Mouse (Mus musculus) lung, embryonic 16.5 days (tissue): ENCODE results near the gene Erbb4. TPM values are rescaled to one million over a fixed set of nuclear protein-coding genes. Genes with fewer than 3 reads are reported as not detected.

Experiments
- ATAC-seq: fragments of 200-750 bp; cut with Nextera tagmentation; 2 replicates; pipeline ENCODE4 v1.8.0; 2017; ENCODE audit warnings: low read depth, mild to moderate bottlenecking, moderate library complexity
- H3K27ac ChIP-seq: fragments of 300-500 bp; sonication (generic); 2 replicates; pipeline ENCODE4 v1.5.1; 2014; ENCODE audit warnings: mild to moderate bottlenecking, control low read depth, low read length
- H3K27me3 ChIP-seq: fragments of 300-500 bp; sonication (generic); 2 replicates; pipeline ENCODE4 v1.6.1; 2014; ENCODE audit warnings: low read depth, low read length, mixed read lengths; ENCODE audit not compliant: control insufficient read depth, insufficient read depth
- H3K36me3 ChIP-seq: fragments of 300-500 bp; sonication (generic); 2 replicates; pipeline ENCODE4 v1.6.1; 2014; ENCODE audit warnings: low read length; ENCODE audit not compliant: control insufficient read depth, insufficient read depth
- H3K4me1 ChIP-seq: fragments of 300-500 bp; sonication (generic); replicated peaks from 2 replicates; pipeline ENCODE4 v1.6.1; 2014; ENCODE audit warnings: low read length, mixed read lengths; ENCODE audit not compliant: control insufficient read depth, insufficient read depth
- H3K4me2 ChIP-seq: fragments of 300-500 bp; sonication (generic); 2 replicates; pipeline ENCODE4 v1.6.1; 2014; ENCODE audit warnings: low read depth, low read length, control low read depth
- H3K4me3 ChIP-seq: fragments of 300-500 bp; sonication (generic); 2 replicates; pipeline ENCODE4 v1.5.1; 2014; ENCODE audit warnings: mild to moderate bottlenecking, low read length, control low read depth
- H3K9ac ChIP-seq: fragments of 300-500 bp; sonication (generic); 2 replicates; pipeline ENCODE4 v1.6.1; 2014; ENCODE audit warnings: low read length, control low read depth
- H3K9me3 ChIP-seq: fragments of 300-500 bp; sonication (generic); 2 replicates; pipeline ENCODE4 v1.6.1; 2016; ENCODE audit warnings: low read length; ENCODE audit not compliant: control insufficient read depth
- WGBS: fragments of 180-500 bp; shearing (Covaris S2); extraction: QIAGEN DNeasy Blood & Tissue Kit; methylation state at CpG from one replicate; pipeline ENCODE4 v1.1.7; 2014; 5-methylcytosine and 5-hydroxymethylcytosine counted together
- polyA plus RNA-seq: library from polyadenylated mRNA; unstranded; fragments of >200 nt; fragmentation: Nextera tagmentation; extraction: Ambion mirVana; gene quantifications from 2 replicates; pipeline ENCODE4 v1.2.1, GENCODE M21; 2015

Erbb4 gene
- polyA plus RNA-seq, 1 experiment from 2014 or later, result 1.1 TPM

- Histone ChIP-seq H3K9me3 (no peaks in the 10 kb centered on the region), H3K4me1 (no peaks in the 10 kb centered on the region), H3K27ac (no peak overlapping the region), H3K36me3 (no peaks in the 10 kb centered on the region), H3K4me3 (no peak overlapping the region), H3K4me2 (no peak overlapping the region), H3K9ac (no peak overlapping the region), H3K27me3 (no peaks in the 10 kb centered on the region)
- WGBS, result 78% methylated on average over 2 of the region's 2 CpGs
- ATAC-seq, result no peak
Measured at GRCm38 (mm10) chr1:68123541-68123940, 984.3 kb downstream of the Erbb4 start.

- no peak for ATAC-seq
- Histone ChIP-seq H3K27me3 (no peaks in the 10 kb centered on the region), H3K4me1 (no peaks in the 10 kb centered on the region), H3K9me3 (no peaks in the 10 kb centered on the region), H3K4me3 (no peak overlapping the region), H3K9ac (no peak overlapping the region), H3K4me2 (no peak overlapping the region), H3K27ac (no peak overlapping the region), H3K36me3 (no peaks in the 10 kb centered on the region)
- 60% methylated on average over 7 of the region's 7 CpGs for WGBS
Measured at GRCm38 (mm10) chr1:68120364-68120763, 987.5 kb downstream of the Erbb4 start.

DNA sequence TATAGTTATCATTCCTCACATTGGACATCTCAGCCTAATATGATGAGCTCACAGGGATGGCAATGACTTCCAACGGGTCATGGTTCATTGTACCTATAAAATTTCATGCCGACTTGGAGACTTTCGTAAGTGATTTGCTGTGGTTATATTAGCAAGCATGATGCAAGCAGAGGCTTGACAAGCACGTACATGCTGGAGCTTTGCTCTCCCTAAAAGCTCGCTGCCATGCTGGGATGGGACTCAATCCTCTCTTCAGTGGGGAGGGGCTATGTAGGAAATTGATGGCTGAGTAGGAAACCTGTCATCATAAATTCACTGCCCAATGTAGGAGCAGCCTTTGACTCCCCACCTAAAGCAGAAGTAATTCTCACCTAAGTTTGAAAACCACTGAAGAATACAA, 992.1 kb downstream of the Erbb4 start:
- Histone ChIP-seq H3K9ac (no peak overlapping the region), H3K27me3 (no peaks in the 10 kb centered on the region), H3K4me3 (no peak overlapping the region), H3K9me3 (no peaks in the 10 kb centered on the region), H3K4me2 (no peak overlapping the region), H3K36me3 (no peaks in the 10 kb centered on the region), H3K27ac (no peak overlapping the region), H3K4me1 (no peaks in the 10 kb centered on the region)
- whole genome bisulfite sequencing, result 84% methylated on average over 5 of the region's 5 CpGs
- no peak for ATAC-seq

DNA sequence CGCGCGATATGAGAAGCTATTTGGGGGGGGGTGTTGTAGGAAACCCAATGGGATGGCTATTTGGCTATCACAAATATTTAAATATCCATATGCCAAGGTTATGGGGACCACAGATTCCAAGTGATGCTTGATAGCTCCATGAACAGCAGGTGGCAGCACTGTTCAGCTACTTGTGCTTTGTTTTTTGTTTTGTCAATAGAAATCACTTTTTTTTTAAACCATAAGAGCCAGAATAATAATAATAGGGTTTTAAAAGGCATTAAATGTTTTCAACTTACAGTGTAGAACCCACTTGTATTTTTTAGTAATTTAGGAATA, 1001.4 kb downstream of the Erbb4 start:
- Histone ChIP-seq H3K27ac (no peak overlapping the region), H3K9me3 (no peaks in the 10 kb centered on the region), H3K27me3 (no peaks in the 10 kb centered on the region), H3K4me2 (no peak overlapping the region), H3K4me1 (no peaks in the 10 kb centered on the region), H3K4me3 (no peak overlapping the region), H3K36me3 (no peaks in the 10 kb centered on the region), H3K9ac (no peak overlapping the region)
- WGBS, result 73% methylated on average over 3 of the region's 3 CpGs
- ATAC-seq, result no peak

GRCm38 (mm10) chr1:68105834-68106542, 1001.9 kb downstream of the Erbb4 start:
- ATAC-seq, result no peak

DNA sequence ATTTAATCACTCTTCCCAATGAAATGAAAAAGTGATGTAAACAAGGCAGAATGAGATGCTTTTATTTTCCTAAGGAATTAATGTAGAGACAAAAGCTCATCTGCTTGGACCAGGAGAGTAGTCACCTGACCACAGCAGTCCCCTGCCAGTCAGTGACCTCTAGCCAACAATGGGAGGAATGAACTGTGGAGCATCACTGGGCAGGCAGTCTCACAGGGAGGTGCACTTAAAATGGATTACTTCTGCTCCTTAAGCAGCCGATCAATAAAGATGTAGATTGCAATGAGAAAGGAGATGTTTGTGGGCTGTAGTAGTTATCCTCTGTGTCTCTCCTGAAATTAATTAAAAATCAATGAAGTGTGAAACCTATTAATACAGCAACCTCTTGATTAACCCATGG, 1018.2 kb downstream of the Erbb4 start:
- no peak overlapping the region for H3K27ac ChIP-seq
- 72% methylated on average over 1 of the region's 1 CpGs for WGBS
- no peaks in the 10 kb centered on the region for H3K9me3 ChIP-seq

More at GRCm38 (mm10) chr1:68105834-68106542, 1001.9 kb downstream of the Erbb4 start:
- Histone ChIP-seq H3K4me2 (no peak overlapping the region), H3K4me3 (no peak overlapping the region), H3K36me3 (no peaks in the 10 kb centered on the region), H3K9ac (no peak overlapping the region), H3K27ac (no peak overlapping the region), H3K27me3 (no peaks in the 10 kb centered on the region), H3K4me1 (no peaks in the 10 kb centered on the region), H3K9me3 (no peaks in the 10 kb centered on the region)
- WGBS, result 68% methylated on average over 7 of the region's 7 CpGs

DNA sequence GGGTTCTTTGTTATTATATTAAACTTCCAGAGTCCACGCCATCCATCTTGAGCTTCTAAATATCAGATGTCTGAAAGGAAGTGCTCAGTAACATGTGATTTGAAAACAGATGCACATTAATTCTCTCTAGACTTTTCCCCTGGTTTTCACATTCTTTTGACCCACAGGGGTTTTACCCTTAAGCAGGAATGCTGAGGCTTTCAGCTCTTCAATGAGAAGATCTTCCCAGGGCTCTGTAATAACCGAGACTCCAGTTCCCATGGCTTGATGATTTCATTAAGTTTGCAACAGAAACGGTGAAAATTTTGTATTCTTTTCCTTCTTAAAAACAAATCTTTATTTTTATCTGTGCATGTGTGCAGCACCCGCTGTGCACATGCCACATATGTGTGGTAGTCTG, 1051.4 kb downstream of the Erbb4 start:
- Histone ChIP-seq H3K4me1 (no peaks in the 10 kb centered on the region), H3K9ac (no peak overlapping the region), H3K4me2 (no peak overlapping the region), H3K36me3 (no peaks in the 10 kb centered on the region), H3K9me3 (no peaks in the 10 kb centered on the region), H3K27ac (no peak overlapping the region), H3K4me3 (no peak overlapping the region), H3K27me3 (no peaks in the 10 kb centered on the region)
- 75% methylated on average over 4 of the region's 4 CpGs for WGBS
- no peak for ATAC-seq

More for the DNA sequence above, 1018.2 kb downstream of the Erbb4 start:
- Histone ChIP-seq H3K4me2 (no peak overlapping the region), H3K27me3 (no peaks in the 10 kb centered on the region), H3K4me1 (no peaks in the 10 kb centered on the region), H3K9ac (no peak overlapping the region), H3K4me3 (no peak overlapping the region), H3K36me3 (no peaks in the 10 kb centered on the region)
- no peak for ATAC-seq

DNA sequence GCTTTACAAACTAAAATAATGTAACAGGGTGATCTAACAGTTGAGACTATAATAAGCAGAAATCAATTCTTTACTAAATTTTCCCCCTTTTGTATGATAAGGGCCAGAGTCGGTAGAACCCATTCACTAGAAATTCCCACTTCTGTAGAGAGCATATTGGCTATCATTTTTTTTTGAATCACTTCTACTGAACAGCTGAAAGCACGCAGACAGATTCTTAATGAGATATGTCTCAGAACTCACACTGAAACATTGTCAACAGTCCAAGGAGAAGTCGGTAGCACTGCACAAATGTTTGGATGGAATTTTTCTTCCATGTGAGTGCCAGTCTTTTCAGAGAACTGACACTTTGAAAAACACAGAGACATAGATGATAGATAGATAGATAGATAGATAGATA, 1053.1 kb downstream of the Erbb4 start:
- WGBS, result 55% methylated on average over 3 of the region's 3 CpGs
- Histone ChIP-seq H3K36me3 (no peaks in the 10 kb centered on the region), H3K4me1 (no peaks in the 10 kb centered on the region), H3K4me3 (no peak overlapping the region), H3K9ac (no peak overlapping the region), H3K27ac (no peak overlapping the region), H3K4me2 (no peak overlapping the region), H3K9me3 (no peaks in the 10 kb centered on the region), H3K27me3 (no peaks in the 10 kb centered on the region)
- no peak for ATAC-seq

DNA sequence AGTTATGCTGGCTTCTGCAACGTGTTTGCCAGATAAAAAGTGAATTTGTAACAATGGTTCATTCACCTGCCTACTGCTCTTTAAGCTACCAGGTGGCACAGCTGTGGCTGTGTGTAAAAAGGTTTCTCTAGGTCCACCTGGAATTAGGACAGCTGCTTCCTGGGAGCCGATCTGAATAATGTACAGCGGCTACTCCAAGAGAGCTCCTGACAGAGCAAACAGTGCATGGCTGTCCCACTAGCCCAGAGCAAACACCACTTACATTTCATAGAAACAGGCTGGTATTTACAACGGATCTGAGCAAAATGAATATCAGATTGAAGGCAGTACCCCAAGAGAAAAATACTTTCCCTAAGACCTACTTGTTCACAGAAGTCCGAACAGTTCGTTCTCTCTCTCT, 1058.0 kb downstream of the Erbb4 start:
- no peak overlapping the region for H3K27ac ChIP-seq
- peak; percentile 54; the same call in 1 of the 2 replicates for ATAC-seq

GRCm38 (mm10) chr1:68047139-68047538, 1060.7 kb downstream of the Erbb4 start:
- Histone ChIP-seq H3K27ac (no peak overlapping the region), H3K36me3 (no peaks in the 10 kb centered on the region), H3K4me3 (no peak overlapping the region), H3K27me3 (no peaks in the 10 kb centered on the region), H3K9ac (no peak overlapping the region), H3K4me2 (peak overlapping the region; percentile 56), H3K4me1 (no peaks in the 10 kb centered on the region), H3K9me3 (no peaks in the 10 kb centered on the region)
- ATAC-seq, result no peak
- 17% methylated on average over 5 of the region's 5 CpGs for WGBS

More for the DNA sequence above, 1058.0 kb downstream of the Erbb4 start:
- Histone ChIP-seq H3K27me3 (no peaks in the 10 kb centered on the region), H3K4me3 (no peak overlapping the region), H3K9me3 (no peaks in the 10 kb centered on the region), H3K9ac (no peak overlapping the region), H3K4me2 (no peak overlapping the region), H3K36me3 (no peaks in the 10 kb centered on the region), H3K4me1 (no peaks in the 10 kb centered on the region)
- WGBS, result 37% methylated on average over 6 of the region's 6 CpGs
